Mouse (Mus musculus) granulocyte monocyte progenitor cell, adult 5-6 weeks (primary cell): ENCODE measurements around the gene Slc22a12. TPM values are rescaled to one million over a fixed set of nuclear protein-coding genes. Genes with fewer than 3 reads are reported as not detected.

Source experiments
- ATAC-seq: replicated peaks from 2 replicates; pipeline ENCODE4 v1.8.0; 2016; ENCODE audit warnings: mild to moderate bottlenecking, moderate TSS enrichment, inconsistent platforms; ENCODE audit not compliant: poor library complexity, severe bottlenecking
- total RNA-seq, 2 experiments: library from RNA; stranded (forward) in 1 of 2; stranded (reverse) in 1 of 2; fragments of 200-712, 200-1000 nt in 1 of 2; fragments of >200 nt in 1 of 2; fragmentation: Nextera tagmentation in 1 of 2; gene quantifications; 2 replicates each; pipeline ENCODE4 v1.2.3; 2014 to 2017

Slc22a12 gene
- total RNA-seq, 2 experiments from 2014 or later = not detected

DNA sequence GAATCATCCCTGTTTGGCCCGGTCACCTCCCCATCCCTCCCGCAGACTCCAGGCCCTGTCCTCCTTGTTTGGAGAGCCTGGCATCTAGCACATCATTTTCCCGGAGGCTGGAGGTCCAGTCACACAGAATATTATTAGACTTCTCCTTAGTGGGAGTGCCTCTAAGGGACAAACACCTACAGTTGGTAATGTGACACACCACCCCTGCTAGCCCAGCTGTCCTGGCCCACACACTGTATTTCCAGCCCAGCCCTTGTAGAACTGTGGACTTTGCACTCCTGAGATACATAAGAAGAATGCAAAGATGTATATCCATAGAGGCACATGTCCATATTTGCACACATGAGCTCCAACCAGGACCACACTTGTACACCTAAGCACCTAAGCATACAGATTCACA lies 21.2 kb downstream of the Slc22a12 start:
- no peak for ATAC-seq

DNA sequence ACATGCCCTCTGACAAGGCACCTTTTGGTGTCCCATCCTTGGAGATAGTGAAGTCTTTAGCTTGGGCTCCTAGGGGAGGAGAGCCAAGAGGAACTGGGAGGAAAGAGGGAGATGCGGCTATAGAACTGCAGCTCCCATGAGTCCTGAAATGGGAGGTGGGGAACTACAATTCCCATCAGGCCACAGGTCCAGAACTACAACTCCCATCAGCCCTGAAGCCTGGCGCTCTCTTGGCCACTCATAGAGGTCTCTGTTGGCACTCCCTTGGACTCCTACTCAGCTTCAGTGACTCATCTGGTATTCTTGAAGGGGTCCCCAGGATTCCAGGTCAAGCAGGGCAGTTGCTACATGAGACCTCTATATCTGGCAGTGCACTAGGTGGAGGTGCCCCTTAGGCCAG lies 23.3 kb downstream of the Slc22a12 start:
- ATAC-seq = no peak

DNA sequence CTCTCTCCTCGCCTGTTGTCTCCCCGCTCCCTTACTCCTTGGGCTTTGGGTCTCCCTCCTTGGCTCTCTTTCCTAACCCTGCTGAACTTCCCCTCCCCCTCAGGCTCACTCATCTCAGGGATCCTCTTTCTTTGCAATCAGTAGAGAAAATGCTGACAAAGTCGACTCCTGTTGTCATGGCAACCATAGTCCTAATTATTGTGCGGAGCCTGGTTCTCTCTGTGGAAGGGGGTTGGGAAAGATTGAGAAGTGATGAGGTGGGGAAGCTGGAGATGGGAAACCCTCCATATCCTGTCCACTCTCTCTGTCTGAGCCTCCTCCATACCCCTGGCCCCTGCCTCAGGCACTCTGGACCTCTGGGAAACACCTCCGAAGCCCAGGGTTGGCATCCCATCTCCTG lies 24.2 kb downstream of the Slc22a12 start:
- no peak for ATAC-seq

DNA sequence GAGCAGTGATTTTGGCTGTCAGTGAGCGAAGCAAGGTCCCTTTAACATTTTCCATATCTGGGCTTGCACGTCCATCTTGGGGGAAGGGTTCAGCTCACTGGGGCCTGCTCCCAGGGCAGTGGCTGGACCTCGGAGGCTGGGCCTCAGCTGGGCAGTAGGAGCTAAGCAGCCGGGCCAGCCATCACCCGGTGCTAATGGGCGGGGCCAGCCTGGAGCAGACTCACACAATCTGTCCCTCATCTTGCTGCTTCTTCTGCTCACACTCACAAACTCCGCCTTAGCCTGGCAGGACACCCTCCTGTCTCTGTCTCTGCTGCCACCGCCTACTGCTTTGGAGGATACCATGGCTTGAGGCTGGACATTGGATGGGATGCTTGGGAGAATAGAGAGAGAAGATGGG lies 26.7 kb downstream of the Slc22a12 start:
- ATAC-seq = no peak

DNA sequence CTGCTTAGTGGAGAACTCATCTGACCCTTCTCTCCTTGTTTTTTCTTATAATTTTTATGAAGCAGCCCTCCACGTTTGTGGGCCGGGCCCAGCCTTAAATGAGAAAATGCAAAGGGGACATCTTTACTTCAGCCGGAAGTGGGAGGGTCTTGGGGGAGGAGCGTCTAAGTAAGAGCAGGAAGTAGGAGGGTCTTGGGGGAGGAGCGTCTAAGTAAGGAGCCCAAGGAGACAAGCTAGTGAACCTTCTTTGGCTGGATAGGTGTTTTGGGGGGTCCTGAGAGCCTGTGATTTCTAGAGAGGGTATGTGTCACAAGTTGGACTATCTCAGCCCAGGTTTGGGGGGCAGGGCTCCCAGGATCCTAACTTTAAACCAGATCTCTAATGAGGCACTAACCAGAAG lies 27.4 kb downstream of the Slc22a12 start:
- ATAC-seq = no peak

DNA sequence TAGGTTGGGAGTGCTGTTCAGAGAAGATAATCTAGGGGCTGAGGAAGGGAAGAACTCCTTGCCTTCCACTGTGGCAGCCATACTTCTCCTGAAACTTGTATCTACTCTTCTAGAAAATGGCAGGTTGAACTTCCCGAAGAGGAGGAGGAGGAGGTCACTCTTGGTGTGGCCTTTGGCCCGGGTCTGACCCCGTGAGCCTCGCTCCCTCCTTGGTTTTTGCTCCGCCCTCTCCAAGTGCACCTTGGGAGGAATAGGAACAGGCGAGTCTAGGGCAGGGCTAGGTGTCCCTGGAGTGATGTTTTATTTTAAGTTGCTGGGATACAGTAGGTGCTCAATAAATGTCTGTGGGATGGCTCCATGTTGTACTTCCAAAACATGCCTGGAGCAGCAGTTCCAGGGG lies 27.9 kb downstream of the Slc22a12 start:
- no peak for ATAC-seq

DNA sequence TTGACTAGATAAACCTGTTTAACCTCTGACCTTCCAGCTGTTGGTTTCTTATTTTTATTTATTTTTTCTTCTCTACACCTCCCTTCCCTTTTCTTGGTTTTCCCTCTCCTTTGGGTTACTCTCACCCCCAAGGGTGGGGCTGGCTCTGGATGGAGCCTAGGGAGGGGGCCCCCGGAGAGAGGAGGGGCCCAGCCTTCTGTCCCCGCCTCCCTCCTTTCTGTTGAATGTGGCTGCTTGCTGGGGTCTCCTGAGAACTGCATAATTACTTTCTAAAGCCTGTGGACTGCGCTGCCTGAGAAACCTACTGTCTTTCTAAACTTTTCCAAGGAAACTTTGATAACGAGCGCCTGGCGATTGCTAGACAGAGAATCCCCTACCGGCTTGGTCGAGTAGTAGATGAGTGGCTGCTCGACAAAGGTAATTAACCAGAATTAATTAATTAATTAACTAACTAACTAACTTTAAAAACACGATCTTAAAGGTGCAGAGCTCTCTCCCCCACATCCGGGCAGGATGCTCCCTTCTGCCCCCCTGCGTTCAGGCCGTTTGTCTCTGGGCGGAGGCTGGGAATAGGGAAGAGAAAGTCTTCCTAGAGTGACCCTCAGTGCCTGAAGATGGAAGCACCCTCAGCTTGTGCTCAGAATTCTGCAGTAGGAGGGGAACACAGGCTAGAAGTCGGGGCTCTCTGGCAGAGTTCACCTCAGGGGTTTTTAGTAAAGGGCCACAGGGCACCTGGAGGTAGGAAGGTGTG lies 29.3 kb downstream of the Slc22a12 start:
- peak; percentile 64 for ATAC-seq

DNA sequence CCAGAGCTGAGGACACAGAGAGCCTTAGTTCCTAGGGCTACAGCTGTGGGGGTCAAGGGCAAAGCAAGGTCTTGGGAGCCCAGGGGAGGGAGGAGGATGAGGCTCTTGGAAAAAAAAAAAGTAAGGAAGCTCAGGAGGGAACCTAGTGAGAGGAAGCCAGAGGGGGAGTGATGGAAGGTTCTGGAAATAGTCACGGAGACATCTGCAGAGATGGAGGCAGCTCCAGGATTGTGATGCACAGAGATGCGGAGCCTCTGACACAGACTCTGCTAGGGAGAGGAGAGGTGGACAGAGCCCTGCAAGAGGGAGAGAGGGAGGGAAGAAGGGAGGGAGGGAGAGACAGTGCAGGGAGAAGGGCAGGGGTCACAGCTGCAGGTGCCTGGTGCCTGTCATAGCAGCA lies 32.3 kb downstream of the Slc22a12 start:
- ATAC-seq = no peak

DNA sequence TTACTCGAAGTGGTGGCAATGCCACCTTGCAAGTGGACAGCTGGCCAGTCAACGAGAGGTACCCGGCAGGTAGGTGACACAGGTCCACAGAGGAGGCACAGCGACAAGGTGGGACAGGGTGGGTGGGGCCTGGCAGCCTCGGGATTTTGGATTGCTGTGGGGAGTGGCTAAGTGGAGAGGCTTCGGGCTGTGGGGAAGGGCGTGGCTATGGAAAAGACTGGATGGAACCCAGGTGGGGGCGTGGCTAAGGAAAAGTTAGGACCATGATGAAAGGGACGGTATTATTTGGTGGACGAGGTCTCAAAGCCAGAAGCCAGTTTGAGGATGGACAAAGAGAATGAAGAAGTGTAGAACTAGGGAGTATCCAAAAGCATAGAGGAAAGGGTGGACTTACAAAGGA lies 33.0 kb downstream of the Slc22a12 start:
- ATAC-seq = no peak

DNA sequence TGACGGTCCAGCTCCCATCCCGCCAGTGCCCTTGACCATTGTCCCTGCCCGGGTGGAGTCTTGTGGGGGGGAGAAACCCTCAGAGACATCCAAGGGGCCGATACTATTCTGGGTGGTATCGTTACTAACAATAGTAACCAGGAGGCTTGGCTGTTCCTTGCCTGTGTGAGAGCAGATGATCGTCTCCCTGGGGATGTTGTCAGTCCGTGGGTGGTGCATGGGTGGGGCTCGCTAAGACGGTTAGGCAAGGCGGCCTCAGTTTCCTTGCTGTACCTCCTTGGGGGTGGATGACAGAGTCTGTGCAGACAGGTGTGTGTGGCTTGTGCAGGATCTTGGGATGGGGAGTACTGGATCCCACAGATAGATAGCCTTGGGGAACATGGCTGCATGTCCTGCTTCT lies 35.4 kb downstream of the Slc22a12 start:
- no peak for ATAC-seq

DNA sequence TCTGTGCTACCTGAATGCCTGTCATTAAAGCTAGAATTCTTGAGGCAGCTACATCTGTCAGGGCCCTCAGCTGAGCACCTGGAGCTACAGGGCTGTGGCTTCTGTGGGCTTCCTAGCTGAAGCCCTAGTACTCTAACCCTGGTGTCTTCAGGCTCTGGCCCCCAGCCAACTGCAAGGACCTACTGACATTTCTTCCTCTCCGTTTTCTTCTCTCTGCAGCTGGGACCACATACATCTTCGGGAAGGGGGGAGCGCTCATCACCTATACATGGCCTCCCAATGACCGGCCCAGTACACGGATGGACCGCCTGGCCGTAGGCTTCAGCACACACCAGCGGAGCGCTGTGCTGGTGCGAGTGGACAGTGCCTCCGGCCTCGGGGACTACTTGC lies 38.2 kb downstream of the Slc22a12 start:
- ATAC-seq = no peak

DNA sequence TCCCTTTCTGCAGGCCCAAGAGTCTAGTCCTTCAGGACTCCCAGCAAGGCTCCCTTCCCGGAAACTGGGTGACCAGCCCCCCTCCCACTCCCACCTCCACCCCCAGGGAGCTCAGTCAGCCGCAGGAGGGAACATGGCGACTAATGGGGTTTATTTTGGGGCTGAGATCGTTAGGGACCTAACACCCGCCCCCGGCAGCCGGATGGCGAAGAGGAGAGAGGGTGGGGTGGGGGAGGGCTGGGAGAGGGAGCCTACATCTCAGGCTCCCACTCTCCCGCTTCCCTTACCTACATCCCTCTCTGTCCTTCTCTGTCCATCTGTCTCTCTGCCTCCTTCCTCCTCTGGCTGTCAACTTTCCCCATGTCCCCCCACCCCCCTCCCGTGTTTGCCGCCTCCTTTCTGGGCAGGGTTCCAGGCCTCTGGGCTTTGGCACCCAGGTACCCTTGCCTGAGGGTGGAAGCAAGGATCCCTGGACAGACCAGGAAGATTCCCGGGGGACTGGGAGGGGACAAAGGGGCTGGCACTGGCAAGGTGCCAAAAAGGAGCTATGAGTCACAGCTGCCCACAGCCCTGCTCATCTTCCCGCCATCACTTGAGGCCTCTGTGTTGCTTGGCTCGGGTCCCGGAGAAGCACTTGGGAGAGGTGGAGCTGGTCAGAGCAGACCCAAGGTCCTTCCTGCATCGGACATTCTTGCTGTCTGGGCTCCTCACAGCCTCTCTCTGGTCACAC lies 38.7 kb downstream of the Slc22a12 start:
- no peak for ATAC-seq

DNA sequence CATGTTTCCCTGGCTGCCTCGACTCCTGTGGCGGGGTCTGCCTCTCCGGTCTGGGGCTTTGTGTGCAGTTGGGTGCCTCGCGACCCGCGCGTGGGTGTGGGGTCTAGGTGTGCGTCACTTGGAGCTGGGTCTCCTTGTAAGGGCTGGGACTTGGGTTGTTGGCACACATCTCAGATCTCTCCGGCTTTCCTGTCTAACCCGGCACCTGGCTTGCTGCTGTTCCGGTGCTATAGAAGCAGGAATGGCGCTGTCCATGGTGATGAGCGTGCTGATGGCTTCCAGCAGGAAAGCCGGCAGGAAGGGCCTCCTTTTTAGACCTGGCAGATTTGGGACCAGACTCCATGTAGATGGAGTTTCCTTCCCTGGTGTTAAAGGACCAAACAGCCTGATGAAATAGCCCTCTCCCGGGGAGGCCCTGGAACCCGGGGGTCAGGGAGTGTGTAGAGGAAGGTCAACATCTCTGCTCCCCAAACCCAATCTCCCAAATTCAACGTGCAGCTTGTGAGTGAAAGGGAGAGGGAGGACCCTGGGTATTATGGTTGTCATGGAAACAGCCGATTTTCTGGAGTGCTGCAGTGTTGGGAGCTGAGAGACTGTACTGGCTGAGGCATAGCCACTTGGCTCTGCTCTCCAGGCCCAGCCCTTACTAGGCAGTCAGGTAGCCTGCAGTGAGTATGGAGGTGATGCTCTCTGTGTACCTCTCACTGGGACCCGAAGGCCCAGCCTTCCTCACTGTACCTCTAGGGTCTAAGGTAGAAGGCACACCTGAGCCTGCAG lies 40.1 kb downstream of the Slc22a12 start:
- no peak for ATAC-seq

DNA sequence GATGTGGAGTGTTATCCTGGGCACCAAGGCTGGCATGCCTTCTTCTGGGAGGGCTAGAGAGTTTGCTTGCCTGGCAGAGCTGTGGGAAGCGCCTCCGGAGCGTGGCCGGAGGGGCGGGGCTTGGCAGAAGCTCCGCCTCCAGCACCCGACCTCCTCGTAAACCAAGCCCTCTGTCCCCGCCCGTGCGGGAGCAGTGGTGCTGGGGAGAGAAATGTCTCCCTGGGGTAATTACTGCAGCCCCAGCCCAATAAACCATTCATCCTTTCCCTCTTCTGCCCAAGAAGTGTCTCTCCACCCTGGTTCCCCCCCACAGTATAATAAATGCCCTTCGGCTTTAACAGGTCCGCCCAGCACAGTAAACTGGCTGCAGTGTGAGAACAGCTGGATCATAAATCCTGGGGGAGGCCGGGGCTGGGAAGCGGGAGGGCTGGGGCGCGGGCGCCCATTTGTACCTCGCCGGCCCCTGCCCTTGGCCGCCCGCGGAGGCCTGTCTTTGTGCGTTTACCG lies 40.7 kb downstream of the Slc22a12 start:
- ATAC-seq = no peak; the same call in 1 of the 2 replicates

DNA sequence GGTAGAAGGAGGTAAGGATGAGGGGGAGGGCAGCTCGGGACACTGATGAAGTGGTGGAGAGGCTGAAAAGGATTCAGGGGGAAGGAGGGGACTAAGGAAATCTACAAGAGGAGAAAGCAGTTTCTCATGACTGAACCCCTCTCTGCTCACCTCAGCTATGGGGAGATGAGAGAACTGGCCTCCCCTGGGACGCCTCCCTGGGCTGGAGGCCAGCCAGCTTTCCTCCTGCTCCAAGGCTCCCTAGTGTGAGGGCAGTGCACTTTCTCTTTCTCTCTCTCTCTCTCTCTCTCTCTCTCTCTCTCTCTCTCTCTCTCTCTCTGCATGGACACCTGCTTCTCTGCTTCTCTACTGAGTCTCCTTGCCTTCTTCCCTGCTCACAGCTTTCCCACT lies 42.2 kb downstream of the Slc22a12 start:
- no peak for ATAC-seq

DNA sequence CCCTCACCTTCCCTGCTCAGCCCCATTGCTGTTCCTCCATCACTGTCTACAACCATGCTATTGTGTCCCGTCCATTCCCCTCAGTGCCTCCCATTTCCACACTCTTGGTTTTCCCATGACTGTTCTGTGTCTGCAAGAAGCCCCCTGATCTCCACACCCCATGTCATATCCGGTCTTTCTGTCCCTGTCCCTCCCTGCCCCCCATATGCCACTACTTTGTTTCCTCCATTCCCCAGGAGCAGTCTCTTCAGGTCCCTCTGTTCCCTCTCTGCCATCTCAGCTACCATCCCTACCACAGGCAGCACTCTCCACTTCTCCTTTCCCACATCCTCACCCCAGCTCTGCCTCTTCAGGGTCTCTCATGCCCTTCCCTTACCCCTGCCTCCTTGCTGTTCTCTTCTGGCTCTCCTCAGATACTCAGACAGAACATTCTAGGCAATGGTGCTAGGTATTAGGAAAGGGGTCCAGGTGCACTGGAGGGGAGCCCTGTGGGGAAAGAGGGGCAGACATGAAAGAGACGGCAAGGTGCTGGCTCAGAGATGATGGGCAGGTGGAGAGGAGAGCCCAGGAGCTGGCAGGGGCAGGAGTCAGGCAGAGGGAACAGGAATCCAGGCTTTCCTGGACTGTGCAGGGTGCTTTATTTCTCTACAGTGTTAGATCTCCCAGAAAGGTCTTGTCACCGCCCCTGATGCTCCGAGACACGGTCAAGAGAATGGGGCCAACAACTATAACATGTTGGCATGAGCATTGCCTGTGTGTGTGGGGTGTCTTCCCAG lies 42.8 kb downstream of the Slc22a12 start:
- ATAC-seq = no peak

DNA sequence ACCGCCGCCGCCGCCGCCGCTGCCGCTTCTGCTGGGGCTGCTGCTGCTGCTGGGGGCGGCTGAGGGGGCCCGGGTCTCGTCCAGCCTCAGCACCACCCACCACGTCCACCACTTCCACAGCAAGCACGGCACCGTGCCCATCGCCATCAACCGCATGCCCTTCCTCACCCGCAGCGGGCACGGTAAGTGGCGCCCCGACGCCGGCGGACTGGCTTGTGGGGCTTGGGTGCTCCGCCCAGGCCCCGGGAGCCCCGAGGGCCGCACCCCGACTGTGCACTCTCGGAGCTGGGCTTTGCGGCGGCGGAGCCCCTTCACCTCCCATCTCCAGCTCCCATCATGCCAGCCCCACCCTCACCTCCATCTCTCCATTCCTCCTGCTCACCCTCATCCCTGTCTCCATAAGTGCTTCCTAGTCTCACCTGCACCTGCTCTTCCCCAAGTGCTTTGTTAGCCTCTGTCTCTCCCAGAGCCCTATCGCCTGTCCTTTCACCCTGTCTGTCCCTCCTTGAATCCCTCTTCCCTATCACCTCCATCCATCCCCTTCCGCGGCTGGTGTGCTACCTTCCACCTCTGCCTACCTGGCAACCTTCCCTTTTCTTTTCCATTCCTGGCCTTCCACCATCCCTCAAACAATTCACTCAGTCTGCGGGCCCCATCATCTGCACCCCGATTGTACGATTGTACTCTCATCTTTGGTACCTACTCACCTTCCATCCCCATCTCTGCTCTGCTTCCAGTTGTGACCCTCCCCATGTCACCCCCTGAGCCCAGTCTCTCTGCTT lies 44.3 kb downstream of the Slc22a12 start:
- no peak for ATAC-seq

DNA sequence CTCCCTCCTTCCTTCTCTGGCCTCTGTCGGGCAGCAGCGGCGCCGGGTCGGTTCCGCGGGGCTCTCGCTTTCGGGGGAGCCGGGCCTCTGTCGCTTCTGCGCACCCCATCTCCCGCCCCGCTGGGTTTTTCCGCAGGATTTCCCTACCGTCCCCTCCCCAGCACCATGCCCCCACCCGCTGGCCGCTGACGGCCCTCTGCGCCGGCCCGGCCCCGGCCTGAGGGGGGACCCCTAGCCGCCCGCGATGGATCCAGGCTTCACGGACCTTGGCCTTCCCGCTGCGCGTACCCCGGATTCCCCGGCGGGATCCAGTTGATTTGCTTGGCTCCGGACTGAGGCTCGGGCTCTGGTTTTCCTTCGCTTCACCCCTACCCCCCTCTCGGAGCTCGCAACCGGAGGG lies 45.0 kb downstream of the Slc22a12 start:
- ATAC-seq = no peak

DNA sequence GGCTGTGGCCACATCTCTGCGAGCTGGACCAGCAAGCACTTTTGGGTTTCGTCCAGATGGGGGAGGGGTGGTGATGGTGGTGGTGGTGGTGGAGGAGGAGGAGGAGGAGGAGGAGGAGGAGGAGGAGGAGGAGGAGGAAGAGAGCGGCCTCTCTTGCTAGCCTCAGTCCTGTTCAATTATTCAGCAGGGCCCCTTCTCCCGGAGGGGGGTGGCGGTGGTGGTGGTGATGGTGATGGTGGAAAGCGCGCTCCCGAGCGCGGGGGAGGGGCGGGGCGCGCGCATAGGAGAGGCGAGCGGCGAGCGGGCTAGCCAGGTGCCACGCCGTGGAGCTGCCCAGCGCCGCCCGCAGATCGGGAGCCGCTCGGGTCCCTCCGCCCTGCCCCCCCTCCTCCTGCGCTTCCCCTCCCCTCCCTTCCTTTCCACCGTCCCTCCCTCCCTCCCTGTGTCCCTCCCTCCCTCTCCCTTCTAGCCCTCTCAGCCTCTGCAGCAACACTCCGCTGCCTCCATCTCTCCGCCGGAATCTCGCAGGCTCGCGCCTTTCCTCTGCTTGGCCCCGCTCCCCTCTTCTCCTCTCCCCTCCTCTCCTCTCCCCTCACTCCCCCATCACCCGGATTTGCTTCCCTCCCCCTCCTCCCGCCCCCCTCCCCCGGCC lies 45.6 kb downstream of the Slc22a12 start:
- no peak for ATAC-seq
